Mouse (Mus musculus) bone marrow macrophage, adult 2 months (primary cell): Measurements from ENCODE around the gene Wdr77.

Experiments
- CTCF ChIP-seq: IDR thresholded peaks from 2 replicates; pipeline ENCODE4 v1.5.1; 2012; ENCODE audit warnings: low read depth, mild to moderate bottlenecking, low read length, moderate library complexity
- POLR2A ChIP-seq: IDR thresholded peaks from 2 replicates; pipeline ENCODE4 v1.6.1; 2012; ENCODE audit warnings: mild to moderate bottlenecking, low read depth, low read length, borderline replicate concordance

- TF ChIP-seq POLR2A (no peak), CTCF (no peak)
Measured at GRCm38 (mm10) chr3:105912097-105912880, 46.9 kb upstream of the Wdr77 start.
